Mouse (Mus musculus) C2C12 (cell line): ENCODE measurements around the gene Lhfpl1.

Source experiments
- CEBPB ChIP-seq: IDR thresholded peaks from one replicate; pipeline ENCODE4 v1.6.1; 2011; ENCODE audit warnings: low read depth, mild to moderate bottlenecking, control low read depth, moderate library complexity
- CTCF ChIP-seq: IDR thresholded peaks from one replicate; pipeline ENCODE4 v1.5.1; 2011; ENCODE audit not compliant: control insufficient read depth, insufficient read depth, insufficient read length

GRCm38 (mm10) chrX:145307174-145307573 is 41.7 kb downstream of the Lhfpl1 start:
- no peak for TF ChIP-seq CTCF
- no peak for TF ChIP-seq CEBPB
